Mouse (Mus musculus) brown adipose tissue, adult 24 weeks (tissue): ENCODE measurements around the gene Slc17a4. TPM values are rescaled to one million over a fixed set of nuclear protein-coding genes. Genes with fewer than 3 reads are reported as not detected.

Experiments
- H3K27ac ChIP-seq: fragments of 200-500 bp; replicated peaks from 2 replicates; pipeline ENCODE4 v1.5.1; 2012; ENCODE audit warnings: low read depth, mild to moderate bottlenecking, low read length
- H3K4me1 ChIP-seq: fragments of 200-500 bp; 2 replicates; pipeline ENCODE4 v1.6.1; 2012; ENCODE audit warnings: low read length, mixed read lengths; ENCODE audit not compliant: control insufficient read depth, insufficient read depth, insufficient read length
- H3K4me3 ChIP-seq: fragments of 200-500 bp; 2 replicates; pipeline ENCODE4 v1.5.1; 2012; ENCODE audit warnings: low read depth, mild to moderate bottlenecking, low read length, moderate library complexity; ENCODE audit not compliant: insufficient read depth
- polyA plus RNA-seq: library from polyadenylated mRNA; stranded (reverse); fragments of >200 nt; gene quantifications from 2 replicates; pipeline ENCODE4 v1.2.4, GENCODE M21; 2012; ENCODE audit not compliant: missing spikeins, insufficient read depth, insufficient read length

Slc17a4 gene
- polyA plus RNA-seq, 1 experiment: not detected

DNA sequence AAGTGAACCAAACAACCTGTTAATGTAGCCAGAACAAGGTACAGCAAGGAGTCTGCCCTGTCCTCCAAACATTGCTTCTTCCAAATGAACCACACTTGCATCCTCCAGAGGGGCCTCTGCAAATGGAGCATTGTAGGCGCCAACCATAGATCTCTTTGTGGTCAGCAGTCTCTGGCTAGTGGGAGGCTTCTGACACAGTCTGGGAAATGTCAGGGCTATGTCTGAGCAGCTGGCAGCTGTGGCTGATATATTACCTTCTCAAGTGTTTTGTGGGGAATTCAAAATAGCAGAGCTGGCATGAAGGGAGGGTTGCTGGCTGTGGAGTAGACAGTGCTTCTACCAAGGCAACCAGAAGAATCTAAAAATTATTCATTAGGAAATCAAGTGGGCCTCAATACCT is 1.3 kb upstream of the Slc17a4 start:
- Histone ChIP-seq H3K4me1 (0 out of 2 replicates have a peak, but pooled peaks cover 2% of the 10 kb centered on the region), H3K4me3 (no peak overlapping the region), H3K27ac (no peak overlapping the region)

- H3K4me3 ChIP-seq: no peak overlapping the region
- no peak overlapping the region for H3K27ac ChIP-seq
- 0 out of 2 replicates have a peak, but pooled peaks cover 2% of the 10 kb centered on the region for H3K4me1 ChIP-seq
These were observed 960 bp downstream of the Slc17a4 start for GRCm38 (mm10) chr13:23913791-23914306.

DNA sequence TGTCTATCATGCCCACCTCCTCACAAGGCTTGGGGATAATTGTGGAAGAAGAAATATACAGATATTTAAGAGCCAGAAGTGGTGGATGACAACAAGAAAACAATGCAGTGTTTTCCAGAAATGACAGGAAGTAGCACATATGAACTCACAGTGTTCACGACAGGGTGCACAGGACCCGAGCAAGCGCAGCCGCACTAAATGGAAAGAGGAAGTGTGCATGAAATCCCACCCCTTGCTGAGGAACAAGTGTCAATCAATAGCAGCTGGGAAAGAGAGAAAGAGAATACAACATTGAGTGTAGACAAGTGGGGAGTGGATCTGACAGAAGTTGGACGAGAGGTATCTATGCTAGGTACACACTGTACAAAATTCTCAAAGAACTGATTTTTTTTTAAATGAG is 3.5 kb downstream of the Slc17a4 start:
- Histone ChIP-seq H3K4me1 (0 out of 2 replicates have a peak, but pooled peaks cover 2% of the 10 kb centered on the region), H3K27ac (no peak overlapping the region), H3K4me3 (no peak overlapping the region)

GRCm38 (mm10) chr13:23910121-23910520 is 4.7 kb downstream of the Slc17a4 start:
- H3K4me1 ChIP-seq: 0 out of 2 replicates have a peak, but pooled peaks cover 2% of the 10 kb centered on the region
- no peak overlapping the region for H3K4me3 ChIP-seq
- no peak overlapping the region for H3K27ac ChIP-seq

GRCm38 (mm10) chr13:23906906-23907305 is 7.9 kb downstream of the Slc17a4 start:
- no peaks in the 10 kb centered on the region for H3K4me1 ChIP-seq
- no peak overlapping the region for H3K27ac ChIP-seq
- H3K4me3 ChIP-seq: no peak overlapping the region

GRCm38 (mm10) chr13:23898242-23898641 is 16.6 kb downstream of the Slc17a4 start:
- Histone ChIP-seq H3K4me1 (no peaks in the 10 kb centered on the region), H3K27ac (no peak overlapping the region), H3K4me3 (no peak overlapping the region)

GRCm38 (mm10) chr13:23893269-23893593 is 21.6 kb downstream of the Slc17a4 start:
- Histone ChIP-seq H3K27ac (no peak overlapping the region), H3K4me1 (no peaks in the 10 kb centered on the region), H3K4me3 (no peak overlapping the region)

DNA sequence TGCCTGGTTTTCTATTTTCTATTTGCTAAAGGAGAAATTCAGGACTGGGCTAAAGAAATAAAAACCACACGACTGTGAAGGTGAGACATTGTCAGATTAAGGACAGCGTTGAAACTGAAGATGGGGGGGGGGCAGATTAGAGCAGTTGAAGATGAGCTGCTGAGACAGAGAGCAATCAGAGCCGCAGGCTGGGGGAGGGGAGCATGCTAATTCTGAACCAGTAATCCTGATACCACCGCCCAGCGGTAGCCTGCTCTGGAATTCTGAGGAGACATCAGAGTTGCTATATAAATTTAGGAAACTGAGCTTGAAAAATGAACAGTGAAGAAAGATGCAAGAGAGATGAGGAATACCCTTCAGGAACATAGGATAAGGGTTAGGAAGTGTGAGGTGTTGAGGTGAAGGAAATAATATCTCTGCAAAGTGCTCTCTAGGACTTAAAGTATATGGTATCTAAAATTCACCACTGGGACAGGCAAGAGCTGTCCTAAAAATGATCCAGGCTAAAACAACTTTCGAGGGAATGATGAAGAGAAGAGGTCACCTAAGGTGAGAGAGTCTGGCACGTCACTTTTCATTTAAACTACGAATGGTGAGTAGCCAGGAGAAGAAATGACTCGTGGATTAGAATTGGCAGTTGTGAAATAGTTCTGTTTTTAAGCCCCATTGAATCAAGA is 22.1 kb downstream of the Slc17a4 start:
- Histone ChIP-seq H3K4me3 (no peak overlapping the region), H3K4me1 (no peaks in the 10 kb centered on the region), H3K27ac (no peak overlapping the region)

DNA sequence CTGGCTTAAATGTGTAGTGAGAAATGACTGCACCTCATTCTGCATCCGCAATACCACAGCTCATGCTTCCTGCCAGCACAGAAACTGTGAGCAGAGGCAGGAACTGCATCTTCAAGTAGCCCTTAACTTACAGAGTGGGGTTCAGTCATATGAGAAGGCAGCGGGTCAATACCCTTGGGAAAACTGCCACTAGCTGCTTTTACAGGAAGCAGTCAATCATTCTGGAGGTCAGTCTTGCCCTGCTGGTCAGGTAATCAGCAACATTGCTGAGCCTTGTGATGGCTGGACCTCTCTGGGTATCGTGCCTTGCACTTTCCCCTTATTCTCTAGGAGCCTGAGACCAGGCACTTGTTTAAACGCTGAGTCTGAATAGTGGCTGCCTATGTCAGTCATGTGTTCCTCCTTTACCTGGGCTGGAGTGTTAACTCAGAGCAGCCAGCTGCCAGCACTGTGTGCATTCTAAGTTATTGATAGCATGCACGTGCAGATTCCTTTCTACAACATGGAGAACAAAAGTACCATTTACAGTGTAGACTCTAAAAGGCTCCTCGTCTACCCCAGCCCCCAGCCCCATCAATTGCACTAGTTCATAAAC is 25.7 kb downstream of the Slc17a4 start:
- H3K4me1 ChIP-seq: no peaks in the 10 kb centered on the region
- no peak overlapping the region for H3K4me3 ChIP-seq
- H3K27ac ChIP-seq: no peak overlapping the region

DNA sequence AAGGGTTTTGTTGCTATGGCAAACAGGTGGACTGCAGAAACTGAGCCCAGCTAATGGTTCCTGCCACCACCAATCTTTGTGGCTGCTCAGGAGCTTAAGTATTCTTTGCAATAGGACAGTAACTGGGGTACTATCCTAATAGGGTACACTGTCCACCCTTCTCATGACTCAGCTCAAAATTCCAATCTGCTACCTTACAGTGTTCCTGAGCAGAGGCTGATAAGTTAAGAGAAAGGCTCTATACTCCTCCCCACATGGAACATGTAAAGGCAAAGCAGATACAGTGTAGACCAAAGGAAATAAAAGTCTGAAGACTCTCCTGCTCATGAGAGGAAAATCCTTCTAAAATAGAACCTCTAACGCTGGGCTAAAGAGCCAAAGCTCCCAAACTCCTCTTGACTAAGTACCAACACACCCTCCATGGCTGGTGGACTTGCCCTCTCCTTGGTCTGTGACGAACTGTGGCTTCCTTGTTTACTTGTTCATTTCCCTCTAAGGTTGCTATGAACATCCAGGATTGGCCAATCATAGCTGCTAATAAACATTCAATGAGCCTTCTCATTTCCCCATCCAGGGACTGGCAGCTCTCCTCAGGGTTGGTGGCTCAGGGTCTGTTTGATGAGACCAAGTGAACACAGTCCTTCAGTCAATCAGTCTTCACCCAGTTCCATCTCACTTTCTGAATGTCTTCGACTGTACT is 27.6 kb downstream of the Slc17a4 start:
- Histone ChIP-seq H3K4me3 (no peak overlapping the region), H3K27ac (no peak overlapping the region), H3K4me1 (no peaks in the 10 kb centered on the region)

DNA sequence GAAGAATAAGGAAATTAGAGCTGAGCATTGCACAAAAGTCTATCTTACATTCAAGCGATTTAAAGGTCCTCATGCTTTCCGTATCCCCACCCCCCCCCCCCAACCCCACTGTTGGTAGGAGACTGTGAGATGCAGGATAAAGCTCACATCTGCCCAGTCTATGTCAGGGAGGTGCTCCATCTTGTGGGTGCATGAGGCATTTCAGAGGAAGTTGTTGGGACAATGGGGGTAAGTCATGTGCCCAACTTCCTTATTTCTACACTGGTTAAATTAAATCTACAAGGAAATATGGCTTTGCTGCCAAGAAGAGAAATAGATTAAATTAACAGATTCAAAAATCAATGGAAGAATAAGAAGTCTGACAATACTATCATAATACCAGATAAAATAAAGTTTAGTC is 29.3 kb downstream of the Slc17a4 start:
- no peak overlapping the region for H3K27ac ChIP-seq

DNA sequence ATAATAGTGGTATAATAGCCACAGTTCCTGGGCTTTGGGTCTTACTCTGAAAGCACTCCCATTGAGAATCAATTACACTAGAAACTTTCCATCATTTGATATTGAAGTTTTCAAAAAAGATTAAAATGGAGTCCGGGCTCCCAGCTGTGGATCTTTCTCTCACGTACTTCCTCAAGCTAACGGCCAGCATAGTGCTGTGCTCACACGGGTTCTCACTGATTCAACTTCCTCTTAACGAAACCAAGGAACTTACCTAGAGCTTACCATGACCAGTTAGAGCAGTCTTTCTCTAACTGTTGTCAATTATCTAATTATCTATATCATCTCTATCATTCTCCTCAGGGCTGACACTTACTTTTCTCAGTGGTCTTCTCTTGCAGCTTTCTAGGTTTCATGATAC is 35.2 kb downstream of the Slc17a4 start:
- Histone ChIP-seq H3K27ac (no peak overlapping the region), H3K4me3 (no peak overlapping the region), H3K4me1 (peaks cover 3% of the 10 kb centered on the region; the same call in 1 of the 2 replicates)

More for the DNA sequence above, 29.3 kb downstream of the Slc17a4 start:
- H3K4me3 ChIP-seq: no peak overlapping the region
- H3K4me1 ChIP-seq: no peaks in the 10 kb centered on the region

DNA sequence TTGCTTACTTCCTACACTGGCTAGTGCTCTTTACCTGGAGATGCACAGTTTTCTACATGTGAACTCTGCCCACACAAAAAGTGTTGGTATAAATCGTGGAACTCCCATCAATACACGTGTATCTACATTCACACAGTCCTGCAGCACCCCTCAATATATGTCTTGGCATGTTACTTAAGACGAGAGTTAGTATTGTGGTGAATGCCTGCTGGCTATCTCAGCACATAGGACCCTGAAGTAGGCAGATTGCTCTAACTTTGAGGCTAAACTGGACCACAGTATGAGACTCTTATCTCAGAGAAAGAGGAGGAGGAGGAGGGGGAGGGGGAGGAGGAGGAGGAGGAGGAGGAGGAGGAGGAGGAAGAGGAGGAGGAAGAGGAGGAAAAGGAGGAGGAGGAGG is 35.7 kb downstream of the Slc17a4 start:
- no peak overlapping the region for H3K27ac ChIP-seq
- H3K4me3 ChIP-seq: no peak overlapping the region
- H3K4me1 ChIP-seq: peaks cover 3% of the 10 kb centered on the region; the same call in 1 of the 2 replicates

- Histone ChIP-seq H3K27ac (no peak overlapping the region), H3K4me3 (no peak overlapping the region), H3K4me1 (peaks cover 4% of the 10 kb centered on the region; the same call in 1 of the 2 replicates)
These were observed 41.7 kb downstream of the Slc17a4 start for GRCm38 (mm10) chr13:23873141-23873540.

- Histone ChIP-seq H3K4me1 (peaks cover 6% of the 10 kb centered on the region; the same call in 1 of the 2 replicates), H3K4me3 (no peak overlapping the region), H3K27ac (no peak overlapping the region)
These were observed 44.8 kb downstream of the Slc17a4 start for GRCm38 (mm10) chr13:23869996-23870395.
